Mouse (Mus musculus): ENCODE measurements at regions not wholly inside any gene's neighbourhood (a gene's known extent, or its start where the extent isn't known, plus 50 kb on each side); places are given as distances from the start of the nearest gene placed in this dataset.

DNA sequence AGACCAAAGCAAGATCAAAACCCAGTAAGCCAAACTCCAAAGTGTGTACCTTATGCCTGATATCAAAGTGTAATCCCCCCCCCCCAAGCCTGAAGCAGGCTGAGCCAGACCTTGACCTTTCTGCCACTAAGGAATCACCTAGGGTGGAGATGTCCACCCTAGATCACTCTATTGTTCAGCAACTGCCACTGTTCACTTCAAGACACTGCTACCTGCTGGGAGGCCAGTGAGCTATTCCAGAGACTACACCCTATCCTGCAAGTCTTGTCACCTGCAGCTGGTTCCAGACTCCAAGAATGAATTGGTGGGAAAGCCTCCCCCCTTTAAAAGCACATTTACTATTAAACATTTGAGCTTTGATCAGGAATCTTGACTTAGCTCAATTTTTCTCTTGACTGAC, 1099.8 kb downstream of the Poteg start:
- Histone ChIP-seq H3K27me3 (replicated peaks) (no peaks in the 10 kb centered on the region), H3K4me2 (ENCODE audit: insufficient read depth, low read depth, poor library complexity, severe bottlenecking) (no peak overlapping the region), H3K9me3 (replicated peaks; ENCODE audit: low read length) (peaks cover 33% of the 10 kb centered on the region), H3K4me1 (ENCODE audit: control insufficient read depth in 1 of 2, insufficient read depth in 2 of 2) (no peaks in the 10 kb centered on the region), H3K79me2 (replicated peaks; ENCODE audit: control insufficient read depth, extremely low read depth, insufficient read depth, poor library complexity, severe bottlenecking) (no peaks in the 10 kb centered on the region), H3K36me3 (replicated peaks in 1 of 2; ENCODE audit: control insufficient read depth in 1 of 2, insufficient read depth in 1 of 2, low read length in 1 of 2) (no peaks in the 10 kb centered on the region), H3K27ac (ENCODE audit: insufficient read depth, low read depth) (no peak overlapping the region), H3K9ac (ENCODE audit: insufficient read depth, low read depth) (no peak overlapping the region), H3K4me3 (replicated peaks in 1 of 3; ENCODE audit: low read depth in 2 of 3, low read length in 2 of 3, poor library complexity in 1 of 3) (no peak overlapping the region)
- no peak for TF ChIP-seq TCF12 (IDR thresholded peaks at IDR 0.05; ENCODE audit: low read depth, low read length)
- no peak for TF ChIP-seq IRF4 (IDR thresholded peaks at IDR 0.05; ENCODE audit: low read depth, low read length)
- TF ChIP-seq TBP (conservative IDR thresholded peaks at IDR 0.05; ENCODE audit: low read depth, low read length): no peak
- no peak for TF ChIP-seq ZKSCAN1 (IDR thresholded peaks at IDR 0.05; ENCODE audit: borderline replicate concordance, low read depth, low read length)
- TF ChIP-seq ZC3H11A (IDR thresholded peaks at IDR 0.05; ENCODE audit: low read depth, low read length): no peak
- dilution Hi-C loops (cut with MboI; ENCODE audit: extremely low pct_ligation_motif_present, extremely low pct_unique_long_range_greater_than_20kb, low sequenced_read_pairs): no loop called here
- DNase-seq (ENCODE audit: extremely low read depth): no peak
- in situ Hi-C loops (cut with MboI; ENCODE audit: low pct_ligation_motif_present, low pct_unique_long_range_greater_than_20kb, low sequenced_read_pairs): no loop called here

GRCm38 (mm10) chr8:28559881-28560280, 1112.4 kb downstream of the Poteg start:
- Histone ChIP-seq H3K27ac (ENCODE audit: insufficient read depth, low read depth) (no peak overlapping the region), H3K4me1 (ENCODE audit: control insufficient read depth in 1 of 2, insufficient read depth in 2 of 2) (no peaks in the 10 kb centered on the region), H3K9ac (ENCODE audit: insufficient read depth, low read depth) (no peak overlapping the region), H3K4me3 (replicated peaks in 1 of 3; ENCODE audit: low read depth in 2 of 3, low read length in 2 of 3, poor library complexity in 1 of 3) (no peak overlapping the region), H3K79me2 (replicated peaks; ENCODE audit: control insufficient read depth, extremely low read depth, insufficient read depth, poor library complexity, severe bottlenecking) (no peaks in the 10 kb centered on the region), H3K27me3 (replicated peaks) (no peaks in the 10 kb centered on the region), H3K9me3 (replicated peaks; ENCODE audit: low read length) (peaks cover 47% of the 10 kb centered on the region), H3K36me3 (replicated peaks in 1 of 2; ENCODE audit: control insufficient read depth in 1 of 2, insufficient read depth in 1 of 2, low read length in 1 of 2) (no peaks in the 10 kb centered on the region), H3K4me2 (ENCODE audit: insufficient read depth, low read depth, poor library complexity, severe bottlenecking) (no peak overlapping the region)
- in situ Hi-C loops (cut with MboI; ENCODE audit: low pct_ligation_motif_present, low pct_unique_long_range_greater_than_20kb, low sequenced_read_pairs): no loop called here
- TF ChIP-seq PAX5 (IDR thresholded peaks at IDR 0.05; ENCODE audit: low read length): no peak
- no peak for TF ChIP-seq KAT2A (IDR thresholded peaks at IDR 0.05; ENCODE audit: insufficient replicate concordance, low read length)
- no peak for TF ChIP-seq SIN3A (IDR thresholded peaks at IDR 0.05; ENCODE audit: low read length)
- no peak for TF ChIP-seq ZKSCAN1 (IDR thresholded peaks at IDR 0.05; ENCODE audit: borderline replicate concordance, low read depth, low read length)
- TF ChIP-seq IRF4 (IDR thresholded peaks at IDR 0.05; ENCODE audit: low read depth, low read length): no peak
- TF ChIP-seq UBTF (IDR thresholded peaks at IDR 0.05; ENCODE audit: low read depth, low read length): no peak
- TF ChIP-seq MAZ (IDR thresholded peaks at IDR 0.05; ENCODE audit: low read depth, low read length): no peak
- TF ChIP-seq RAD21 (IDR thresholded peaks at IDR 0.05; ENCODE audit: low read depth, low read length): no peak
- no peak for TF ChIP-seq CHD1 (IDR thresholded peaks at IDR 0.05; ENCODE audit: low read depth, low read length)
- TF ChIP-seq BHLHE40 (IDR thresholded peaks at IDR 0.05; ENCODE audit: low read depth, low read length): no peak
- no peak for TF ChIP-seq ETS1 (conservative IDR thresholded peaks at IDR 0.05; ENCODE audit: low read depth, low read length)
- no peak for TF ChIP-seq TCF12 (IDR thresholded peaks at IDR 0.05; ENCODE audit: low read depth, low read length)
- TF ChIP-seq GABPA (IDR thresholded peaks at IDR 0.05; ENCODE audit: insufficient replicate concordance, low read depth, low read length): no peak
- TF ChIP-seq MXI1 (IDR thresholded peaks at IDR 0.05; ENCODE audit: low read depth, low read length): no peak
- no peak for TF ChIP-seq POLR2A (IDR thresholded peaks at IDR 0.05; ENCODE audit: low read depth, low read length)
- TF ChIP-seq JUN (IDR thresholded peaks at IDR 0.05; ENCODE audit: insufficient read depth, low read depth, low read length): no peak
- no peak for TF ChIP-seq TBP (conservative IDR thresholded peaks at IDR 0.05; ENCODE audit: low read depth, low read length)
- no peak for TF ChIP-seq MEF2A (IDR thresholded peaks at IDR 0.05; ENCODE audit: borderline replicate concordance, low read depth, low read length)
- DNase-seq (ENCODE audit: extremely low read depth): no peak
- dilution Hi-C loops (cut with MboI; ENCODE audit: extremely low pct_ligation_motif_present, extremely low pct_unique_long_range_greater_than_20kb, low sequenced_read_pairs): no loop called here
